Mouse (Mus musculus) heart, postnatal 0 days (tissue): ENCODE results near the gene Ncor2.

Source experiments
- CTCF ChIP-seq: IDR thresholded peaks from 2 replicates; pipeline ENCODE4 v1.5.1; 2016; ENCODE audit warnings: antibody characterized with exemption, control low read depth, low read depth
- EP300 ChIP-seq: IDR thresholded peaks from 2 replicates; pipeline ENCODE4 v1.6.1; 2016; ENCODE audit warnings: antibody characterized with exemption, low read depth

DNA sequence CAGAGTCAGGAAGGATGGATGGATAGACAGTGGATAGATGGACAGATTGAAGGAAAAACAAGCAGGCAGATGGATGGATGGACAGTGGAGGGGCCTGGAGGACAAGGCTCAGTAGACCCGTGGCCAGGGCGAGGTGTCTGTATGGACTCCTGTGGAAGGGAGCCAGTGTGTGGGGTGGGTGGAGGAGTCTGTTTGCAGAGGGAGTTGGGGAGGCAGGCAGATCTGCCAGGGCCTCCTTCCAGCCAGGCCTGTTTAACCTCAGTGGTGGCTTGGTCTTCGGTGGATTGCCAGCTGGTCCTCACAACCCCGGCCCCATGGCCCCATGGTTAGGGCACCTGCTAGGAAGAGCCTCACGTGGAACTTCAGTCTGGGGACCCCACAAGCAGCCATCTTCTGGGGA is 172.1 kb downstream of the Ncor2 start:
- TF ChIP-seq CTCF (no peak), EP300 (no peak)
